Mouse (Mus musculus): ENCODE measurements at regions not wholly inside any gene's neighbourhood (a gene's known extent, or its start where the extent isn't known, plus 50 kb on each side); places are given as distances from the start of the nearest gene placed in this dataset.

DNA sequence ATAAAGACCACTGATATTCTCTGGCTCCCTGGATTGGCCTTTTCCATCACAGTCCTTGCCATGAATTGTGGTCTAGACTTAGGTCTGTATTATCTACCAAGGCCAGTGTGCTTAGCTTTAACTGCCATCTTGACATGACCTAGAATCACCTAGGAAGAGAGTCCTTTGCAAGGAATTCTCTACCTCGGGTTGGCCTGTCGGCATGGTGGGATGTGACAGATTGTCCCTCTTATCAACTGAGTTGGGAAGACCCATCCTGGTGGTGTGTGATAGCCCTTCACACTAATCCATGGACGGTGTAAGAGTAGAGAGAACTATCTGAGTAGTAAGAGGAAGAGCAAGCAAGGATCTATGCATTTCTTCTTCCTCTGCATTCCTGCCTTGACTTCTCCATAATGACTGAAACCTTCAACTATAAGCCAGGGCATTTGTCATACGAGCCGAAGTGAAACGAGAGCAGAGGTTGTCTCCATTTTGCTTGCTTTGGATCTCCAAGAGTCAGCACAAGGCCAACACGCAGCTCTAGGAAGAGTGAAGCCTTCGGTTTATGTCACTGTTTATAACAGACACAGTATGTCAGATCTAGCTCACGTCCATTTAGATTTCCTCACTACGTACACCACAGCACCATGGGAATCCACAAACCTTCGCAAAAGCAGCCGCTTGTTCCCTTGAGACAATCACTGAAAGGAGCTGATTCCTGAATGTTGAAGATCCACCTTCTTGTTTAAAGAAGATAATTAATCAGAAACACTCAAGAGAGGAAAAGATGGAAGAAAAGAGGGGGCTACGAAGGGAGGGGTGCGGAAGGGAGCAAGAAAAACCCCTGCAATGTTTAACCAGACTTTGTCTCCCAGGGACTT is 190.9 kb upstream of the Rgma start:
- no peak for TF ChIP-seq TCF12 (IDR thresholded peaks at IDR 0.05; ENCODE audit: low read depth, low read length)
- no peak for TF ChIP-seq CTCF (IDR thresholded peaks at IDR 0.05 in 2 of 3, conservative IDR thresholded peaks at IDR 0.05 in 1 of 3; ENCODE audit: control insufficient read depth in 1 of 3, insufficient read depth in 1 of 3, low read depth in 2 of 3, low read length in 3 of 3, poor library complexity in 1 of 3, severe bottlenecking in 1 of 3)
- TF ChIP-seq POLR2A (IDR thresholded peaks at IDR 0.05; ENCODE audit: control insufficient read depth in 1 of 2, insufficient read depth in 1 of 2, low read depth in 1 of 2, low read length in 2 of 2, poor library complexity in 1 of 2), result no peak

Data from MEL (cell line).